Mouse (Mus musculus) midbrain, embryonic 12.5 days (tissue): ENCODE results near the gene Zranb1. TPM values are rescaled to one million over a fixed set of nuclear protein-coding genes. Genes with fewer than 3 reads are reported as not detected.

Source experiments
- ATAC-seq: fragments of 200-750 bp; cut with Nextera tagmentation; 2 replicates; pipeline ENCODE4 v1.8.0; 2017; ENCODE audit warnings: low read depth, moderate TSS enrichment, moderate library complexity; ENCODE audit not compliant: low FRiP score
- H3K27ac ChIP-seq: fragments of 300-500 bp; sonication (generic); replicated peaks from 2 replicates; pipeline ENCODE4 v1.5.1; 2016; ENCODE audit warnings: mild to moderate bottlenecking
- H3K27me3 ChIP-seq: fragments of 300-500 bp; sonication (generic); 2 replicates; pipeline ENCODE4 v1.6.1; 2016; ENCODE audit warnings: mild to moderate bottlenecking
- H3K36me3 ChIP-seq: fragments of 300-500 bp; sonication (generic); 2 replicates; pipeline ENCODE4 v1.6.1; 2016
- H3K4me1 ChIP-seq: fragments of 300-500 bp; sonication (generic); 2 replicates; pipeline ENCODE4 v1.6.1; 2016
- H3K4me2 ChIP-seq: fragments of 300-500 bp; sonication (generic); replicated peaks from 2 replicates; pipeline ENCODE4 v1.6.1; 2016; ENCODE audit warnings: mild to moderate bottlenecking, moderate library complexity
- H3K4me3 ChIP-seq: fragments of 300-500 bp; sonication (generic); 2 replicates; pipeline ENCODE4 v1.5.1; 2016; ENCODE audit warnings: mild to moderate bottlenecking
- H3K9ac ChIP-seq: fragments of 300-500 bp; sonication (generic); replicated peaks from 2 replicates; pipeline ENCODE4 v1.6.1; 2016; ENCODE audit warnings: mild to moderate bottlenecking, moderate library complexity
- H3K9me3 ChIP-seq: fragments of 300-500 bp; sonication (generic); 2 replicates; pipeline ENCODE4 v1.6.1; 2016; ENCODE audit warnings: mild to moderate bottlenecking
- WGBS: fragments of 180-500 bp; shearing (Covaris S2); methylation state at CpG from one replicate; pipeline ENCODE4 v1.1.7; 2016; 5-methylcytosine and 5-hydroxymethylcytosine counted together
- polyA plus RNA-seq: library from polyadenylated mRNA; unstranded; fragments of >200 nt; fragmentation: Nextera tagmentation; extraction: Ambion mirVana; gene quantifications from 2 replicates; pipeline ENCODE4 v1.2.1, GENCODE M21; 2016

Gene Zranb1
- polyA plus RNA-seq, 1 experiment from 2014 or later, result 17.6 TPM

DNA sequence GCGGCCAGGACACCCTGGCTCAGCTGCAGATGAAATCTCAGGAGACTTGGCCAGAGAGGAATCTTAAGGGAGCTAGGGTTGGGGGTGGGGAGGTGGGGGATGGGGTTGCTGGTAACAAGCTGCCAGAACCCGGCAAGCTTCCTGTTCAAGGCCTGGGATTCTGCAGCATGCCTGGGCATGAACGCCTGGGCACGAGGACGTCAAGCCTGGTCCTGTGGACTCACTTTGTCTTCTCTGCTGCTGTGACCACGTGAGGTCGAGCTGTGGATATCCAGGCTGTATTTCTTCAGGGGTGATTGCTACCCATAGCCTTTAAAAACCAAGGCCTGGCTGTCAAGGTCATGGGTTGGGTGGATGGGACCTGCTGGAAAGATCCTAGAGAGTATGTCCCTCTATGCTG is 74.8 kb downstream of the Zranb1 start:
- Histone ChIP-seq H3K4me3 (no peak overlapping the region), H3K27ac (no peak overlapping the region), H3K9me3 (no peaks in the 10 kb centered on the region), H3K4me2 (no peak overlapping the region), H3K27me3 (no peaks in the 10 kb centered on the region), H3K36me3 (peaks cover 4% of the 10 kb centered on the region; the same call in 1 of the 2 replicates), H3K9ac (no peak overlapping the region), H3K4me1 (peaks cover 18% of the 10 kb centered on the region)
- ATAC-seq, result no peak
- WGBS, result 85% methylated on average over 7 of the region's 7 CpGs

DNA sequence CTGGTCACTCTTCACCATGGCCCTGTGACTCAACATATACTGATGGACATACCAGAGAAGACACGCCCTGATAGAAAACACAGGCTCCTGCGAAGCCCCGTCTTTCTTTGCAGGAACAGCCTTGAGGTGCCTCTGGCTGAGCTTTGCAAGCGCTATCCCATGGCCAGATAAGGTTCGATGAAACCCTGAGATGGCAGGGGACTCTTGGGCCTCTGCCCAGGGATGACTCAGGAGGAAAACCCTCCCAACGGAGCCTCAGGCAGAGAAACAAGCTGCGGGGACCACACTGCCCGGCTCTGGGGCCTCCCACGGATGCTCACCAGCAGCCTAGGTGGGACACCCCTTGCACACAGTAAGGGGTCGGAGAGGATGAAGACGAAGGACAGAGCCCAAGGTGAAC is 76.4 kb downstream of the Zranb1 start:
- Histone ChIP-seq H3K4me1 (peaks cover 34% of the 10 kb centered on the region), H3K4me2 (no peak overlapping the region), H3K27me3 (no peaks in the 10 kb centered on the region), H3K36me3 (peaks cover 4% of the 10 kb centered on the region; the same call in 1 of the 2 replicates), H3K27ac (no peak overlapping the region), H3K9me3 (no peaks in the 10 kb centered on the region), H3K4me3 (no peak overlapping the region), H3K9ac (no peak overlapping the region)
- 87% methylated on average over 11 of the region's 11 CpGs for WGBS
- no peak for ATAC-seq

DNA sequence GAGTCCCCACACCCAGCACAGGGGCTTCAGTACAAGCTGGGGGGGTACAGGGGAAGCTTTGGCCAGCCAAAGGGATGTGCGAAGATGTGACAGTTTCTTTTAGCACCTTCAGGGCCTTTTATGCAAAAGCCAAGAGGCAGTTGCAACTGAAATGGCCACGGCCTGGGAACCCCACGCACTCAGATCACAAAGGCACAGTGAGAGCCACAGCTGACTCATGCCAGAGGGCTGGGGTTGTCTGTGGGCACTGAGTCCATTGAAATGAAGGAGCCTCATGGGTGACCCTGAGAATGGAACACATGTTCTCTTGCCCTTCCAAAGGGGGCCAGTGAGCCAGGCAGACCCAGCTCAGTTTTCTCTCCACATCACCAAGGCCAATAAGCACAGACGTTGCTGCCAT is 77.7 kb downstream of the Zranb1 start:
- no peak overlapping the region for H3K27ac ChIP-seq
- H3K9ac ChIP-seq, result no peak overlapping the region
- no peak overlapping the region for H3K4me3 ChIP-seq
- WGBS, result 92% methylated on average over 4 of the region's 4 CpGs
- ATAC-seq, result no peak
- peaks cover 47% of the 10 kb centered on the region for H3K4me1 ChIP-seq
- no peaks in the 10 kb centered on the region for H3K27me3 ChIP-seq
- H3K4me2 ChIP-seq, result no peak overlapping the region
- peaks cover 4% of the 10 kb centered on the region; the same call in 1 of the 2 replicates for H3K36me3 ChIP-seq
- no peaks in the 10 kb centered on the region for H3K9me3 ChIP-seq

DNA sequence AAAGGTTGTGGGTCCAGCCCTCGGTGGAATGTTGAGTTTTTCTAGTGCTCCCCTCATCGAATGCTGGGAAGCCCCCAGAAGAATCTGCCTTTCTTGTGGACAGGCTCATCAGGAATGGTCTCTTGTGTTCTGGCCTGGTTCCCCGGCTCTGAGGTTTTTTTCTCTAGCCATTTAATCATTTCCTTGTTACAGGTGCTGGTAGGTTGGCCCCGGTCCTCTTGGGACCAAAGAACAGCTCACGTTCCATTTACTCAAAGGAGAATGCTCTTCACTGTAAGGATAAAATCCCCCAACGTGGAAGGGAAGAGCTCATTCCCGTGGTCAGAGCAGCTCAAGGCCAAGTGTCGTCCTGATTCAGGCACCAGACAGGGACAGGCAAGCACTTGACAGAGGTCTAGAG is 78.7 kb downstream of the Zranb1 start:
- Histone ChIP-seq H3K27ac (no peak overlapping the region), H3K4me2 (no peak overlapping the region), H3K4me1 (peaks cover 57% of the 10 kb centered on the region), H3K27me3 (no peaks in the 10 kb centered on the region), H3K4me3 (no peak overlapping the region), H3K9me3 (no peaks in the 10 kb centered on the region), H3K9ac (no peak overlapping the region), H3K36me3 (peaks cover 4% of the 10 kb centered on the region; the same call in 1 of the 2 replicates)
- WGBS, result 89% methylated on average over 8 of the region's 8 CpGs
- ATAC-seq, result no peak

DNA sequence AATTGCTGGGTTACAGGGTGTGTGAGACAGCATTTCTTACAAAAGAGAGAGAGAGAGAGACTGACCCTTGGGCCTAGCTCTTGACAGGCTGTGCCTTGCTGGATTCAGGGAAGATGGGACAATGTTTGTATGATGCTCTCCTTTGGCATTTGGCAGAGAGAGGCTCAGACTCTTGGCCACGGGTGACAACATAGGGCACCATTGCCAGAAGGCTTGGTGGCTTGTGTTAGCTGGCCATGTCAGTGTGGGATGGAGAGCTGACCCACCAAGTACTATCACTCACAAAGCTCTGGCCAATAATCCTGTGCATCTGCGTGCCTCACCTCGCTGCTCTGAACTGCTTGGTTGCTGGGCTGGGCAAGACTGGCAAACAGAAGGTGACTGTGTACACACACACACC is 79.5 kb downstream of the Zranb1 start:
- Histone ChIP-seq H3K9me3 (no peaks in the 10 kb centered on the region), H3K27me3 (no peaks in the 10 kb centered on the region), H3K36me3 (peaks cover 4% of the 10 kb centered on the region; the same call in 1 of the 2 replicates), H3K4me1 (peaks cover 65% of the 10 kb centered on the region), H3K27ac (0 out of 2 replicates have a peak overlapping the region, but pooled peaks have one; percentile 42), H3K4me3 (no peak overlapping the region), H3K9ac (no peak overlapping the region), H3K4me2 (no peak overlapping the region)
- WGBS, result 81% methylated on average over 3 of the region's 3 CpGs
- ATAC-seq, result no peak

DNA sequence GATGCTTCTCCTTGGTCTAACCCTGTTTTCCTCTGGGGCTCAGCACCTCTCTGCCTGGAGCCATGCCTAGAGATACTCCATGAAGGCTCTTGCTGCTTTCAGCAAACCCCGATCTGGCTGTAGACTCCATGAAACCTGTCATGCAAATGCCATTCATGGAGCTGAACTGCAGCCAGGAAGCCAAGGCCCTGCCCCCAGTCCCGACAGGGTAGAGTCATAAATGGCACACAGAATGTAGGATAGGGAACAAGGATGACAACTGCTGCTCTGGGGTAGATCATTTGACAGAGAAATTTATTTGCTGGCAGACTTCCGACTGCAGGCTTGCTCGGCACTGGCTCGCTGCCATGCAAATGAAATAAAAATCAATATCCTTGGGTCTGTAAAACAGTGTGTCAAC is 80.2 kb downstream of the Zranb1 start:
- Histone ChIP-seq H3K27me3 (no peaks in the 10 kb centered on the region), H3K9me3 (no peaks in the 10 kb centered on the region), H3K36me3 (peaks cover 4% of the 10 kb centered on the region; the same call in 1 of the 2 replicates), H3K4me3 (no peak overlapping the region), H3K4me2 (0 out of 2 replicates have a peak overlapping the region, but pooled peaks have one; percentile 1), H3K27ac (peak overlapping the region; percentile 66), H3K4me1 (peaks cover 71% of the 10 kb centered on the region), H3K9ac (no peak overlapping the region; the same call in 1 of the 2 replicates)
- 47% methylated on average over 5 of the region's 5 CpGs for WGBS
- ATAC-seq, result no peak

DNA sequence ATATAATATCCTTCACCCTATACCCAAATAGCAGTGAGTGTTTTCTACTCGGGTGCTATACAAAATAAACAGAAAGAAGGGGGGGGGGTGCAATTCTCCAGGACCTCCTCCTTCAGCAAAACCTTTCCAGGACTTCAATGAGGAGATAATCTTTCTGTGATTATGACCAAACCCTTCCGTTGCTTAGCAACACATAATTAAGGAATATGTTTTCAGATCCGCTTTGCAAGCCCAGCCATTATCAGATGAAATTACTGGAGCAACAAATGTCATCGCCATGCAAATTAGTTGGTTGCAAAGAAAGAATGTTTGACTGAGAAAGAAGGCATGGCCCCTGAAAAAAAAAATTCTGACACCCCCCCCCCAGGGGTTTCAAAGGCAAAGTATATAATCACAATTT is 80.7 kb downstream of the Zranb1 start:
- Histone ChIP-seq H3K4me2 (0 out of 2 replicates have a peak overlapping the region, but pooled peaks have one; percentile 1), H3K27me3 (no peaks in the 10 kb centered on the region), H3K36me3 (peaks cover 4% of the 10 kb centered on the region; the same call in 1 of the 2 replicates), H3K4me1 (peaks cover 75% of the 10 kb centered on the region), H3K27ac (peak overlapping the region; percentile 66; the same call in 1 of the 2 replicates), H3K9ac (no peak overlapping the region), H3K9me3 (no peaks in the 10 kb centered on the region), H3K4me3 (no peak overlapping the region)
- WGBS, result 42% methylated on average over 4 of the region's 4 CpGs
- no peak for ATAC-seq

DNA sequence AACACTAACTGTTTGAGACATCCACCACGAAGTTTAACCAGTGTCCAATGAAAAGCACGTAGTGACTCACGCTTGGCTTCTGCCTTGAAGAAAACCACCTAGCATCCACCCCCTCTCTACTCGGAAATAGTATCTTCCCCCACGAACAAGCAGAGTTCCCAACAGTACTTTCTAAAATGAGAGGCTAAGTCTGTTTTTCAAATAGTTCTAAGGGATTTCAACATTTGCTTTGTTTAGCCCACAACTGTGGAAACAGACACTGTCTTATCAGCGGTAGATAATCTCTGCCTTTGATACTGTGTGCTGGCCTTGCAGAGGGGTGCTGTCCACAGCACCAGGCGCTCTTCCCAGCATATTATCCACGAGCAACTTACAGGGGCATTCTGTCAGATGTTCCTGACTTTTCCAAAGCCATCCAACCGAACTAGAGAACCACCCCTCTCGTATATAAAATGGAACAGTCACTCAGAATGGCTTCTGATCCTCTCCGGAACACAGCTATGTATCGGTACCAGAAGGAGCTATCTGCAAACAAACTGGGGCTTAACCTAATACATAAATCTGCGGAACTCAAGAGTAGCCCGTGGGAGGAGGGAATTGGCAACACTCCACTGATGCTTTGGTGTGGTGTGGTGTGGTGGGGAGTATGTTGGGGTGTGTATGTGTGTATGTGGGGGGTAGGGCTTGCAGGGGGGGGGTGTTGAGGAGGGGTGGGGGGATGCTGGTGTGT is 81.9 kb downstream of the Zranb1 start:
- no peak overlapping the region for H3K4me3 ChIP-seq
- no peaks in the 10 kb centered on the region for H3K9me3 ChIP-seq
- ATAC-seq, result no peak
- peaks cover 4% of the 10 kb centered on the region; the same call in 1 of the 2 replicates for H3K36me3 ChIP-seq
- H3K27me3 ChIP-seq, result no peaks in the 10 kb centered on the region
- H3K4me1 ChIP-seq, result peaks cover 73% of the 10 kb centered on the region
- H3K9ac ChIP-seq, result no peak overlapping the region
- H3K4me2 ChIP-seq, result no peak overlapping the region
- H3K27ac ChIP-seq, result 0 out of 2 replicates have a peak overlapping the region, but pooled peaks have one; percentile 35
- WGBS, result 56% methylated on average over 14 of the region's 14 CpGs

DNA sequence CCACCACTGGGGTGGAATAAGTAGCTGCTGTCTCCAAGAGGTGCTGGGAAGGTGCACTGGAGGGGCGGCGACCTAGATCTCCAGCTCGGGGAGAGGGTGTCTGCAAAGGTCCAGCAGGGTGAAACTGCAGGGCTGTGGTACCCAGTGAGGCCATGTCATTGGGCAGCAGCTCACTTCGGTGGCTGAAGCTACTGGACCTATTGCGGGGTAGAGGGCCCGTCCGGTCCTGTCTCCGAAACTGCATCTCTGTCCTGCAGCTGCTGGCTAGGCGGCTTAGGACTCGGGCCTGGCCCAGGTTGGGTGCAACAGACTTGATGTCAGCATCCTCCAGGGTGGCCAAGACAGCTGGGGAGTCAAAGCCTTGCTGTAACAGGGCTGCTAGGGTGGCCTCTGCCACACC is 83.0 kb downstream of the Zranb1 start:
- ATAC-seq, result no peak
- H3K36me3 ChIP-seq, result peaks cover 4% of the 10 kb centered on the region; the same call in 1 of the 2 replicates
- no peak overlapping the region for H3K4me2 ChIP-seq
- no peak overlapping the region for H3K4me3 ChIP-seq
- no peaks in the 10 kb centered on the region for H3K9me3 ChIP-seq
- no peaks in the 10 kb centered on the region for H3K27me3 ChIP-seq
- H3K9ac ChIP-seq, result no peak overlapping the region
- 90% methylated on average over 10 of the region's 10 CpGs for WGBS
- no peak overlapping the region for H3K27ac ChIP-seq
- peaks cover 76% of the 10 kb centered on the region for H3K4me1 ChIP-seq

DNA sequence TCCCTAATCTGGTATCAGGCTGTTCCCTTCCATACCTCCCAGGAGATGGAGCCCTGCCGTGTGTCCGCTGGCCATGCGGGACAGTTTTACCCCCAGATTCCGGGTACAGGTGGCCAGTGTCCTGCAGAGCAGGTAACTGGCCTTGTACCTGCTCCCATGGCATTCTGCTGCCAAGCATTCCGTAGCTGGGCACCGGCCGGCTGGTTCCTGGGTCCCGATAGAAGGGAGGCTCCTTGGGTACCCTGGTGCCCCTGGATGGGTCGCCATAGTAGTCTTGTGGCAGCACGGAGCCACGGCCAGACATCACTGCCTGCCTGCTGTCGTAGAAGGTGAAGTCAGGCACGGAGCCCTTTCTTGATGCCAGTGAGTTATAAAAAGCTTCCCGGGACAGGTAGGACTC is 83.7 kb downstream of the Zranb1 start:
- WGBS, result 88% methylated on average over 14 of the region's 14 CpGs

DNA sequence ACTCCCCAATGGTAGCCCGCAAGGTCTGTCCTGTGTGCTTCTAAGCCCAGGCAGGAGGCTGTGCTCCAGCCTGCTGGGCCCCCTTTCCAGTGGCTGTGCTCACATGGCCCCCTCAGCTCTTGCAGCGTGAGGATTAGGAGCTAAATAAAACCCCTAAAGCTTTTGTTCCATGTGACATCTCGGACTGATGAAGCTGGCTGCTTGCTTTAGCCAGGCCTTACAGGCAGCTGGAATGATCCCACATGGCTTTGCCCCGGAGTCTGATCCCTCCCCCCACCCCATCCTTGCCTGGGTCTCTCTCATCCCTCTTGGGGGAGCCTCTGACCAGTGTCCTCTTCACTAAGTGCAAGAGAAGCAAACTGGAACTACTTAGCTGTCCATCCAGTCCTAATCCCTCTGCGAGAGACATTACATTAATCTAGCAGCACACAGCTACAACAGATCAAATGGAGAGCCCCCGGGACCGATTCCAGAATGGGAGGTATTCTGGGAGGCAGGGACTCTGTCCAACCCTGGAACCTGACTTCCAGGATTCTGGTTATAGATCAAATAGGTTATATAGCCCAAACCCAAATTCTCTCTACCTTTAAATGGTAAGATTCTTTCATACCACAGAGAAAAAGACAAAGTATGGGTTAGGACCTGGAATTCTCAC is 84.6 kb downstream of the Zranb1 start:
- 4% methylated on average over 7 of the region's 7 CpGs for WGBS
- Histone ChIP-seq H3K4me3 (no peak overlapping the region), H3K36me3 (no peaks in the 10 kb centered on the region), H3K4me2 (peak overlapping the region; percentile 19), H3K27ac (peak overlapping the region; percentile 63), H3K9me3 (no peaks in the 10 kb centered on the region), H3K9ac (no peak overlapping the region), H3K4me1 (peaks cover 87% of the 10 kb centered on the region), H3K27me3 (no peaks in the 10 kb centered on the region)
- ATAC-seq, result peak; percentile 82

More for the DNA sequence above, 83.7 kb downstream of the Zranb1 start:
- H3K9me3 ChIP-seq, result no peaks in the 10 kb centered on the region
- peak overlapping the region; percentile 19; the same call in 1 of the 2 replicates for H3K4me2 ChIP-seq
- ATAC-seq, result no peak
- H3K4me1 ChIP-seq, result peaks cover 84% of the 10 kb centered on the region
- peaks cover 4% of the 10 kb centered on the region; the same call in 1 of the 2 replicates for H3K36me3 ChIP-seq
- H3K27me3 ChIP-seq, result no peaks in the 10 kb centered on the region
- peak overlapping the region; percentile 63 for H3K27ac ChIP-seq
- no peak overlapping the region for H3K9ac ChIP-seq
- no peak overlapping the region for H3K4me3 ChIP-seq

DNA sequence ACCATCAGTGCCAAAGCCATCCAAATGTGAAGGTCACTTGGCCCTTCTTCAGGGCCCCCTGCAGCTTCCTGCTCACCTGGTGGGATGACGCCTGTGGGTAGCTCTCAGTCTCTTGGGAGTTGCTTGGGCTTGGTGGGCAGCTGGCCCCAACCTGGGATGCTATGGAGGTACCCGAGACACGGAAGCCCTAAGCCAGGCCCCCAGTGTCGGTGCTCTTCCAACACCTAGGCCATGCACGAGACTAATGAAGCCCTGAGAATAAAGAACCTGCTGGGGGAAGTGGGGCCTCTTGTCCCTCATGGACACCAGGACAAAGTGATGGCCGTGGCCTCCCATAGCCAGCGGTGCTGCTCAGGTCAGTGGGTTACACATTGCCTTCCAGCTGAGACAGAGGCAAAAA is 88.0 kb downstream of the Zranb1 start:
- Histone ChIP-seq H3K27ac (no peak overlapping the region), H3K4me3 (no peak overlapping the region), H3K27me3 (no peaks in the 10 kb centered on the region), H3K9me3 (no peaks in the 10 kb centered on the region), H3K4me1 (peaks cover 61% of the 10 kb centered on the region), H3K9ac (no peak overlapping the region), H3K4me2 (no peak overlapping the region), H3K36me3 (peaks cover 3% of the 10 kb centered on the region; the same call in 1 of the 2 replicates)
- ATAC-seq, result no peak
- 65% methylated on average over 7 of the region's 7 CpGs for WGBS
